Mouse (Mus musculus) brown adipose tissue, adult 24 weeks (tissue): ENCODE measurements at regions not wholly inside any gene's neighbourhood (a gene's known extent, or its start where the extent isn't known, plus 50 kb on each side); places are given as distances from the start of the nearest gene placed in this dataset.
A peak's percentile ranks its signal among the peaks of the same experiment; 100 is the strongest.

Experiments used
- H3K27ac ChIP-seq: fragments of 200-500 bp; replicated peaks from 2 replicates; pipeline ENCODE4 v1.5.1; 2012; ENCODE audit warnings: low read depth, mild to moderate bottlenecking, low read length
- H3K4me1 ChIP-seq: fragments of 200-500 bp; 2 replicates; pipeline ENCODE4 v1.6.1; 2012; ENCODE audit warnings: low read length, mixed read lengths; ENCODE audit not compliant: control insufficient read depth, insufficient read depth, insufficient read length
- H3K4me3 ChIP-seq: fragments of 200-500 bp; 2 replicates; pipeline ENCODE4 v1.5.1; 2012; ENCODE audit warnings: low read depth, mild to moderate bottlenecking, low read length, moderate library complexity; ENCODE audit not compliant: insufficient read depth

DNA sequence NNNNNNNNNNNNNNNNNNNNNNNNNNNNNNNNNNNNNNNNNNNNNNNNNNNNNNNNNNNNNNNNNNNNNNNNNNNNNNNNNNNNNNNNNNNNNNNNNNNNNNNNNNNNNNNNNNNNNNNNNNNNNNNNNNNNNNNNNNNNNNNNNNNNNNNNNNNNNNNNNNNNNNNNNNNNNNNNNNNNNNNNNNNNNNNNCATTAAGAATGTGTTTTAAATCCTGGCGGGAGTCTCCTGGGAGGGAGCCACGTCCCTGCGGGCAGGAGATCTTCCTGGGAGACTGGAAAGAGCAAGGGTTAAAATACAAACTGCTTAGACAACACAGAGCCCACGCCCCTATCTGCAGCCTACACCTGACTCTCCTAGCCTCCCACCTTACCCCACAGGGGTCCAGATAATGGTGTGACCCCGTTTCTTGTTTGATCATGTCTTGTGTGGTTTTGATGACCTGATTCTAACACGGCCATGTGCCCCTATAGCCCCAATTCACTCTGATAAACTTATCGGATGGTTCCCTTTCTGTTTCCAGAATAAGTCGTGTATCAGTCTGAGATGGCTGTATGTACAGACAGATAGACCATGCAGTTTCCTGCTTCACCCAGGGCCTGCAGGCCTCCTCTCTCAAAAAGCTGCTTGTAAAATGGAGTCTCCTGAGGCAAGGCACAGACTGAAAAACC is 160.8 kb downstream of the Rpl14 start:
- peaks cover 16% of the 10 kb centered on the region for H3K4me1 ChIP-seq
- H3K4me3 ChIP-seq = no peak overlapping the region
- H3K27ac ChIP-seq = no peak overlapping the region

DNA sequence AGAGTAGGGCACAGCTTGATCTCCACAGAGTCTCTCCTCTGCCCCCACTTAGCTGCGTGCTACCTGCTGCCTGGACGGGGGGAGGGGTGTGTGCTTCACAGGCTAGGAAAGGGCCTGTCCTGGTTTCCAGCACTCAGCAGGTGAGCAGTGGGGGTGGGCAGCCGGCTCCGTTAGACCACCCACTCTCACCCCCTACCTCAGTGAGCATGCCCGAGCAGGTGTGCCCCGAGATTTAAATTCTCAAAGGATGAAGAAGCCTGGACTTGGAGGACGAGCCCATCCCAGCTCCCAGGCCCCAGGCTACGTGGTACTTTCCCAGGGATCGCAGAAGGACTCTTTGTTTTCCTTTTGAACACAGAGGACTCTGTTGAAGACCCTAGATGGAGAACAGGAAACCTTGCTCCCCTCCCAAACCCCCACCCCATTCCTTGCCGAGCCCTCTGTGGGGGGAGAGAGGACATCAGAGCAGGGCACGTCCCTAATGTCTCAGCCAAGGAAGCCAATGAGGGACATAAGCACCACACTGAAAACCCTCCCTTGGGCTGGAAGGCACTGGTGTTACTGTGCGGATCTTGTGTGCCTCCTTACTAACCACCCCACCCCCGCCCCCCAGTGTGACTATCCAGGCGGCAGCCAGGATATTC is 161.5 kb downstream of the Rpl14 start:
- Histone ChIP-seq H3K4me1 (peaks cover 17% of the 10 kb centered on the region), H3K27ac (no peak overlapping the region), H3K4me3 (no peak overlapping the region)

GRCm38 (mm10) chr9:120733681-120734465 is 162.6 kb downstream of the Rpl14 start:
- Histone ChIP-seq H3K27ac (peak overlapping the region; percentile 69), H3K4me1 (peaks cover 20% of the 10 kb centered on the region), H3K4me3 (no peak overlapping the region)

DNA sequence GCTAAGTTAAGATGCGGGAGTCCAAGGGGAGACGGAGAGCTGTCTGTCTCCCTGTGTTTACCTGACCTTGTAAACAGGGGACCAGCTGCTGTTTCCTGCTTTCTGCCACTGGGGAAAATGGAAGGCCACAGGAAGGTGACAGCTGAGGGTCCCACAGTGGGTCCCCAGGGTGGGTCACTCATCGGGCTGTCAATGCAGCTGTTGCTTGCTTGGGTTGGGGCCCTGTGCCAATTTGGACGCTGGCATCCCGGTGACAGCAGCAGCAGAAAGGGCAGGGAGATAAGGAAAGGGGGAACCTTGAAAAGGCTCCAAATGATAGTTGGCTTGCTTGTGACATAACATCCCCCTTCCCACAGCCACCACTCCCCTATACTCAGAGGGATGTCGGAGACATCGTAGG is 164.0 kb downstream of the Rpl14 start:
- Histone ChIP-seq H3K27ac (no peak overlapping the region), H3K4me1 (peaks cover 29% of the 10 kb centered on the region), H3K4me3 (no peak overlapping the region)

GRCm38 (mm10) chr9:120737956-120738355 is 166.7 kb downstream of the Rpl14 start:
- no peak overlapping the region for H3K4me3 ChIP-seq
- no peak overlapping the region for H3K27ac ChIP-seq
- H3K4me1 ChIP-seq = peaks cover 30% of the 10 kb centered on the region

DNA sequence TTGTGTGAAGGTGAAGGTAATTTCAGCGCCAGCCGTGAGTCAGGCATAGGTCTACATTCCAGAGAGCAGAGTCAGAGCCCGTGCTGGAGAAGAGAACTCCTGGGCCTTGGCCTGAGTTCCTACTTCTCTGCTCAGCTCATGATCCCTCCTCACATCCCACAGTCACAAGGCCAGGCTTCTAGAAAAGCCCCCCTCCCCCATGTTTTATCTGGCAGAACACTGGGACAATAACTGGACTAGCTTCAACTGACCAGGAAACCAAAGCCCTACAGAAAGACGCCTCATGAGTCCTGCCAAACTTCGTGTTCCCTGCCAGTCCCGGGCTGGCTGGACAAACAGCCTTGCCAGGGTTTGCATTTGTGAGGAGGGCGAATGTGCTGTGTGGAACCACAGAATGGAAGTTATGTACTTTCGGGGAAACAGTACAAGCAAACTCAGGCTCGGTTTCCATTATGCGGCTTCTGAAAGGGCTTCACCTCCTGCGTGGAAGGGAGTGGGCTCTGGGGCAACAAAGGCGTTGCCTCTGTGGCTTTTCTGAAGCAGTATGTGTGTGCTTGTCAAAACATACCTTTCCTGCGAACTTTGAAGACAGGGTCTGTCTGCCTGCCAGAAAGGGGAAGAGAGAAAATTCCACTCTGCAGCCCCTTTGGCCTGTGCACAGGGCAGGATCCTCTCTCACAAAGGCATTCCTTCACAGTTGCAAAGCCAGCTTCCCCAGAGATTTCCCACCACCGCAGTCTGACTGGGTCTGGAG is 168.1 kb downstream of the Rpl14 start:
- peak overlapping the region; percentile 28 for H3K27ac ChIP-seq
- H3K4me1 ChIP-seq = peaks cover 26% of the 10 kb centered on the region
- H3K4me3 ChIP-seq = no peak overlapping the region

DNA sequence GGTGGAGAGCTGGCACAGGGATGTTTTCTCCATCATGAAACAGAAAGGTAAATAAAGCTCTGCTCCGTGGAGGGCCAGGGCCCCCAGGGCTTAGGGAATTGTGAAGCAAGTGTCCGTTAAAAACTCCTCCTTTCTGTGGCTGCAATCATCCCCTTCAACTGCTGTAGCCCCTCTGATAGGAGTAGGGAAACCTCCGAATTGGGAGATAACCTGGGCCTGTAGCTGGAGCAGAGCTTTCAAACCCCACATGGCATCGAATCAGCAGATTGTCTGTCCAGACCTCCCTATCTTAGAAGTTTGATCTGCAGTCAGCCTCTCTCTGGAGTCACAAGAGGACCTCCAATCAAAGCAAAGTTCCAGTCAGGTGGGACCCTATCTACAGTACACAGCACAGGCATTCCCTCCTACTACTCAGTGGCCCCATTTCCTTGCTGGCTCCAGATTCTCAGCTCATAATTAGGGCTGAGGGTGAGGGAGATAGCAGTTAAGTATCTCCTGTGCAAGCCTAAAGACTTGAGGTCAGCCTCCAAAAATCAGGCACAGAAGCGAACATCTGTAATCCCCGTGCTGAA is 168.8 kb downstream of the Rpl14 start:
- H3K4me1 ChIP-seq = peaks cover 26% of the 10 kb centered on the region
- H3K4me3 ChIP-seq = no peak overlapping the region
- peak overlapping the region; percentile 28 for H3K27ac ChIP-seq

DNA sequence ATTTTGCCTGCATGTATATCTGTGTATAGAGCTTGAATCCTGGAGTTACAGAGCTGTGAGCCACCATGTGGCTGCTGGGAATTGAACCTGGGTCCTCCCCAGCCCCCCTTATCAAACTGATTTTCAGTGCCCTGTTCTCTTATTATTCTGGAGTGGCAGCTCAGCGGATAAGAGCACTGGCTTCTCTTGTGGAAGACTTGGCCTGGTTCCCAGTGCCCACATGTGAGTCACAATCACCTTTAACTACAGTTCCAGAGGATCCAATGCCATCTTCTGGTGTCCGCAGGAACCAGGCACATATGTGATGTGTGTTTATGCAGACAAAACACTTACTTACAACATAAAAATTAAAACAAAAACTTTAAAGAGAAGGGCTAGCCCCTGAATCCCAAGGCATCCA is 170.3 kb downstream of the Rpl14 start:
- Histone ChIP-seq H3K27ac (no peak overlapping the region), H3K4me1 (peaks cover 21% of the 10 kb centered on the region; the same call in 1 of the 2 replicates), H3K4me3 (no peak overlapping the region)

GRCm38 (mm10) chr9:120743455-120743854 is 172.2 kb downstream of the Rpl14 start:
- H3K27ac ChIP-seq = no peak overlapping the region; the same call in none of the 2 replicates
- peaks cover 21% of the 10 kb centered on the region; the same call in 1 of the 2 replicates for H3K4me1 ChIP-seq
- H3K4me3 ChIP-seq = no peak overlapping the region

DNA sequence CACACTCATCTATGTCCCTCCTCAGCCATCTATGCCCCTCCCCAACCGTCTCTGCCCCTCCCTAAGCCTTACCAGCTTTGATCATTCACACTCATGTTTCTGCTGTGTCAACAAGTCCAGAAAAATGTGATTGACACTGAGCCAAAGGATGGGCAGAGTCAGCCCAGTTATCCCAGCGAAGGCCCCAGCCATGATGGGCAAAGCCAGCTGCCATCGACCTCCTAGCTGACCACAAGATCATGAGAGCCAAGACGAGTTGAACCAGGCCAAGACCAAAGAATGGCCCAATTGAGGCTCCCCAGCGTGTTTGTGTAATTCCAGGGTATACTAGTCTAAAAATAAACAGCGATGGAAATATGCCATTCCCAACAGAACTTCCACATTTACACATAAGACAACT is 174.4 kb downstream of the Rpl14 start:
- no peak overlapping the region for H3K27ac ChIP-seq
- no peak overlapping the region for H3K4me3 ChIP-seq
- peaks cover 12% of the 10 kb centered on the region; the same call in 1 of the 2 replicates for H3K4me1 ChIP-seq

- Histone ChIP-seq H3K4me1 (0 out of 2 replicates have a peak, but pooled peaks cover 6% of the 10 kb centered on the region), H3K4me3 (no peak overlapping the region), H3K27ac (no peak overlapping the region)
These were observed 178.2 kb upstream of the Ctnnb1 start for GRCm38 (mm10) chr9:120750820-120751219.

GRCm38 (mm10) chr9:120751686-120752484 is 177.1 kb upstream of the Ctnnb1 start:
- H3K27ac ChIP-seq = no peak overlapping the region
- 0 out of 2 replicates have a peak, but pooled peaks cover 6% of the 10 kb centered on the region for H3K4me1 ChIP-seq
- no peak overlapping the region for H3K4me3 ChIP-seq

DNA sequence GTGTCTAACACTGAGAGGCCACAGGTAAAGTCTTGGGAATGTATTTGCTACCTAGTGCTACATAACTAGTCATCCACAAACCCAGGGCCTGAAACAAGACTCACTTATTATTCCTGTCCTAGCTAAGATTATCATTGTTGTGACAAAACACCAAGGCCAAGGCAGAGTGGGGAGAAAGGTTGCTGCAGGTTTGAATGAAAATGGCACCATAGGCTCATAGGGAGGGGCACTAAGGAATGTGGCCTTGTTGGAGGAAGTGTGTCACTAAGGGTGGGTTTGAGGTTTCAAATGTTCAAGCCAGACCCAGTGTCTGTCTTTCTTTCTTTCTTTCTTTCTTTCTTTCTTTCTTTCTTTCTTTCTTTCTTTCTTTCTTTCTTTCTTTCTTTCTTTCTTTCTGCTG is 174.9 kb upstream of the Ctnnb1 start:
- Histone ChIP-seq H3K27ac (no peak overlapping the region), H3K4me1 (0 out of 2 replicates have a peak, but pooled peaks cover 3% of the 10 kb centered on the region), H3K4me3 (no peak overlapping the region)

DNA sequence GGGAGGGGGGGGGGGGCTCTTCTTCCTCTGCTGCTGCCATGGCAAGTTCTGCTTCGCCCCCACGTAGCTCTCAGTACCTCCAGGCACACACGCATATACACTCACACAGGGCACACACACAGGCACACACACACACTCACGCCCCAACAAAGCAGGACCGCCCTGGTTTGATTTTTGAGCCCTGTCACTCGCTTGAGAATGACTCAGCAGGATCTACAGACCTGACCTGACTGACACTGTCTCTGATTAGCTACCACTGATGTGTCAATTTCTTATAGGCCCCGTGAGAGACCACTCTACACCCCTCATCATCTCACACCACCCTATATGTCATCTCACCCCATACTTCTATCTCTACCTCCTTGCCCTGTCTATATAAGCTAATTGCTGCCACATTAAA is 173.5 kb upstream of the Ctnnb1 start:
- H3K4me1 ChIP-seq = 0 out of 2 replicates have a peak, but pooled peaks cover 2% of the 10 kb centered on the region
- H3K4me3 ChIP-seq = no peak overlapping the region
- H3K27ac ChIP-seq = no peak overlapping the region
